Mouse (Mus musculus) G1E (cell line): ENCODE results near the gene Map4.

Experiments
- CTCF ChIP-seq: IDR thresholded peaks from 2 replicates; pipeline ENCODE4 v1.5.1; 2012; ENCODE audit warnings: low read depth, low read length, inconsistent platforms, mixed read lengths
- GATA1 ChIP-seq: IDR thresholded peaks from 2 replicates; pipeline ENCODE4 v1.6.1; 2012; ENCODE audit warnings: borderline replicate concordance, low read length, inconsistent platforms, mixed read lengths
- GATA2 ChIP-seq: IDR thresholded peaks from 2 replicates; pipeline ENCODE4 v1.6.1; 2012; ENCODE audit warnings: low read depth, low read length, inconsistent platforms, borderline replicate concordance
- POLR2AphosphoS5 ChIP-seq: IDR thresholded peaks from 2 replicates; pipeline ENCODE4 v1.6.1; 2012; ENCODE audit warnings: low read depth, low read length, inconsistent platforms; ENCODE audit not compliant: insufficient replicate concordance
- TAL1 ChIP-seq: conservative IDR thresholded peaks from 2 replicates; pipeline ENCODE4 v1.6.1; 2012; ENCODE audit warnings: low read depth, low read length, inconsistent platforms, mixed read lengths

DNA sequence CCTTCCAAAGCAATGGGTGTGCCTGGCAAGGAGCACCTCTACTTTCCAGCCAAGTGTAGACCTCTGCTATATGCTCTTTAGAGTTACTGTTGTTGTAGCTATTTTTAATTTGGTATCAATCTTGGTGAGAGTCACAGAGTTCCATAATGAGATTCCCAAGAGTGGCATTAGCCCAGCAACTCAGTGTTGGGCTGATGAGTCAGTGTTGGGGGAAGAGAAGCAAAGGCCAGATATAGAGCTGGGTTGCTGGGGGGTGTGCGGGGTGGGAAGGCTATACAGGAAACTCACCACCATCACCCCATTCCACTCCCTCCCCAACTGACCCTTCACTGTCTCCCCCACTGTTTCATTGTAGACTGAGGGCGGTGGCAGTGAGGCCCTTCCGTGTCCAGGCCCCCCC lies 149.8 kb downstream of the Map4 start:
- TF ChIP-seq CTCF (no peak), GATA2 (no peak), TAL1 (no peak), GATA1 (no peak), POLR2AphosphoS5 (no peak)
